Mouse (Mus musculus): ENCODE results near the gene Acot8.

- TF ChIP-seq CTCF (IDR thresholded peaks at IDR 0.05; ENCODE audit: control insufficient read depth, insufficient read depth, insufficient replicate concordance, low read depth, low read length) (no peak), POLR2A (IDR thresholded peaks at IDR 0.05; ENCODE audit: control insufficient read depth, low read depth, low read length) (no peak)
Observed at GRCm38 (mm10) chr2:164778809-164779208, 25.9 kb downstream of the Acot8 start.
